Mouse (Mus musculus): ENCODE data around the gene Gm11115. TPM values are rescaled to one million over a fixed set of nuclear protein-coding genes. Genes with fewer than 3 reads are reported as not detected.

Gm11115 gene
- total RNA-seq (2015; ENCODE audit: low replicate concordance) (not detected in 2 replicates), total RNA-seq (2017; ENCODE audit: low replicate concordance) (not detected in 2 replicates)

GRCm38 (mm10) chr5:88153999-88154398 is at the start of gene Gm11115:
Gene Gm11115 (minus strand): TSS chr5:88154099.
- no peak for ATAC-seq (replicated peaks; ENCODE audit: low FRiP score, poor library complexity, severe bottlenecking)

- ATAC-seq (replicated peaks; ENCODE audit: low FRiP score, poor library complexity, severe bottlenecking) = no peak
These were observed 42.5 kb downstream of the Gm11115 start, which contains the start of gene Gm11116 for GRCm38 (mm10) chr5:88111430-88111829. Gene Gm11116 (minus strand): TSS chr5:88111530.

Other genes starting within 250 kb of the Gm11115 start
- gene Csn3, start 228.5 kb downstream of the Gm11115 start, total RNA-seq (2015; ENCODE audit: low replicate concordance) = not detected in 2 replicates
- not detected in 2 replicates for gene Csn3, start 228.5 kb downstream of the Gm11115 start, total RNA-seq (2017; ENCODE audit: low replicate concordance)
- not detected in 2 replicates for gene 2310003L06Rik, start 184.6 kb downstream of the Gm11115 start, total RNA-seq (2015; ENCODE audit: low replicate concordance)
- gene 2310003L06Rik, start 184.6 kb downstream of the Gm11115 start, total RNA-seq (2017; ENCODE audit: low replicate concordance) = not detected in 2 replicates
- gene Gm28434, start 184.6 kb downstream of the Gm11115 start, total RNA-seq (2015; ENCODE audit: low replicate concordance) = not detected in 2 replicates
- gene Gm28434, start 184.6 kb downstream of the Gm11115 start, total RNA-seq (2017; ENCODE audit: low replicate concordance) = not detected in 2 replicates
- gene Cabs1, start 174.7 kb downstream of the Gm11115 start, total RNA-seq (2015; ENCODE audit: low replicate concordance) = not detected in 2 replicates
- not detected in 2 replicates for gene Cabs1, start 174.7 kb downstream of the Gm11115 start, total RNA-seq (2017; ENCODE audit: low replicate concordance)
- gene Smr3a, start 151.6 kb downstream of the Gm11115 start, total RNA-seq (2015; ENCODE audit: low replicate concordance) = not detected in 2 replicates
- gene Smr3a, start 151.6 kb downstream of the Gm11115 start, total RNA-seq (2017; ENCODE audit: low replicate concordance) = not detected in 2 replicates
- gene Smr2, start 67.5 kb downstream of the Gm11115 start, total RNA-seq (2015; ENCODE audit: low replicate concordance) = not detected in 2 replicates
- gene Smr2, start 67.5 kb downstream of the Gm11115 start, total RNA-seq (2017; ENCODE audit: low replicate concordance) = not detected in 2 replicates
- gene Gm11116, start 42.6 kb downstream of the Gm11115 start, total RNA-seq (2015; ENCODE audit: low replicate concordance) = not detected in 2 replicates
- not detected in 2 replicates for gene Gm11116, start 42.6 kb downstream of the Gm11115 start, total RNA-seq (2017; ENCODE audit: low replicate concordance)
- gene Gm7714, start 114.8 kb upstream of the Gm11115 start, total RNA-seq (2015; ENCODE audit: low replicate concordance) = not detected in 2 replicates
- not detected in 2 replicates for gene Gm7714, start 114.8 kb upstream of the Gm11115 start, total RNA-seq (2017; ENCODE audit: low replicate concordance)
- gene Prol1, start 163.2 kb upstream of the Gm11115 start, total RNA-seq (2015; ENCODE audit: low replicate concordance) = not detected in 2 replicates
- gene Prol1, start 163.2 kb upstream of the Gm11115 start, total RNA-seq (2017; ENCODE audit: low replicate concordance) = not detected in 2 replicates
- gene Amtn, start 222.0 kb upstream of the Gm11115 start, total RNA-seq (2015; ENCODE audit: low replicate concordance) = not detected in 2 replicates
- gene Amtn, start 222.0 kb upstream of the Gm11115 start, total RNA-seq (2017; ENCODE audit: low replicate concordance) = not detected in 2 replicates

Data from erythroid progenitor cell, adult 5-6 weeks (primary cell).